Mouse (Mus musculus) frontal cortex, postnatal 14 days (tissue): Measurements from ENCODE around the gene Gm8693.
"Not testable (repeated sequence)": the region's sequence is repeated elsewhere in the genome, so short reads cannot be mapped to it uniquely, and the experiment has no call there.

Experiments used
- DNase-seq, 2 experiments: peaks; one replicate each; pipeline ENCODE4 v3.0.0; 2022; ENCODE audit warnings: low spot score in 2 of 2

The Gm8693 gene

DNA sequence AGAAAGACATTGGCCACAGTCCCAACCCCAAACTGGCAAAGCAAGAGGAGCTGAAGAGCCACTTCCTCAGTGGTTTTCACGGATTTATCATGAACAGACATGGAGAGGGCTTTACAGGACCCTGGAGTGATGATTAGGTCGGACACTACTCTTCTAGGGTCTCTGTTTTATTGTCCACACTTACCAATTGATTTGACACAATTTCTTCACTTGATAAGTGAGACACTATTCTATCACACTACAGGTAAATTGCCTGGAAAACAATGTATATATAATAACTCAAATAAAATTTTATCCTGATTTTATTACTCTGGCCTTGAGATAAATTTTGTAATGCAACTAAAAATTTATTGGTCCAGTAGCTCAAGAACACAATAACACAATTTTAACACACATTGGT is at the start of gene Gm8693:
Gm8693 (minus strand) TSS at position 101 of the 400 bp plus-strand sequence.
- not testable (repeated sequence) for DNase-seq

DNA sequence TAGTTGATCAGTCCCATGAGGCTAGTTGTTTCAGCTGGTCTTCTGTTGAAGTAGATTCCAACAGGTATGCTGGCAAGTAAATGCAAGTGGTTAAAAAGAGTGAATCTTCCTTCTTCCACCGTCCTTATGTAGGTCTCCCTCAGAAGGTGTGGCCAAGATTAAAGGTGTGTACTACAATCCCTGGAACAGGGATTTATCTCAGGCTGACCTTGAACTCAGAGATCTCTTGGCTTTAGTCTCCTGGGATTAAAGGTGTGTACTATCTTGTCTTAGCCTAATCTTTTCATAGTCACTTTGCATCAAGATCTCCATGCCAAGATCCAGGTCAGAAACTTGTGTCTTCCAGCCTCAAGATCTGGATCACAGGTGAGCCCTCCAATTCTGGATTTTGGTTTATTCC is 27.5 kb upstream of the Gm8693 start, which contains the start of gene Gm4567:
Gm4567 (minus strand) TSS at position 101 of the 400 bp plus-strand sequence.
- not testable (repeated sequence) for DNase-seq

DNA sequence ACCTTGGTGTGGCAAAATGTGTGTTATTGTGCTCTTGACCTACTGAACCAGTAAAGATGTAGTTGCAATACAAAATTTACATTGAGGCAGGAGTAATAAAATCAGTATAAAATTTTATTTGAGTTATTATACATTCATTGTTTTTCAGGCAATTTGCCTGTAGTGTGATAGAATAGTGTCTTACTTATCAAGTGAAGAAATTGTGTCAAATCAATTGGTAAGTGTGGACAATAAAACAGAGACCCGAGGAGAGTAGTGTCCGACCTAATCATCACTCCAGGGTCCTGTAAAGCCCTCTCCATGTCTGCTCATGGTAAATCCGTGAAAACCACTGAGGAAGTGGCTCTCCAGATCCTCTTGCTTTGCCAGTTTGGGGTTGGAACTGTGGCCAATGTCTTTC is 34.4 kb downstream of the Gm8693 start, which contains the start of gene Vmn1r155:
Vmn1r155 (plus strand) TSS at position 301 of the 400 bp plus-strand sequence.
- not testable (repeated sequence) for DNase-seq
